Mouse (Mus musculus) MEL (cell line): ENCODE data around the gene Adgre5. TPM values are rescaled to one million over a fixed set of nuclear protein-coding genes. Genes with fewer than 3 reads are reported as not detected.

ENCODE experiments used
- DNase-seq: peaks from one replicate; pipeline ENCODE4 v3.0.0; 2011; ENCODE audit warnings: low read depth, low spot score
- H3K27ac ChIP-seq: 2 replicates; pipeline ENCODE4 v1.5.1; 2012; ENCODE audit warnings: low read depth, mild to moderate bottlenecking, control low read depth, low read length, moderate library complexity; ENCODE audit not compliant: control insufficient read depth
- H3K27me3 ChIP-seq, 2 experiments: fragments of 150-350 bp in 1 of 2; sonication (generic) in 1 of 2; 2 replicates each; pipeline ENCODE4 v1.6.1; 2012; ENCODE audit warnings: low read length in 2 of 2, mild to moderate bottlenecking in 2 of 2, improper control_type of control experiment in 1 of 2, moderate library complexity in 1 of 2; ENCODE audit not compliant: insufficient read depth in 2 of 2, control insufficient read depth in 1 of 2
- H3K36me3 ChIP-seq, 2 experiments: 2 replicates each; pipeline ENCODE4 v1.6.1; 2012 to 2014; ENCODE audit warnings: low read length in 2 of 2, improper control_type of control experiment in 1 of 2, inconsistent platforms in 1 of 2, mild to moderate bottlenecking in 1 of 2; ENCODE audit not compliant: insufficient read depth in 2 of 2, control insufficient read depth in 1 of 2
- H3K4me1 ChIP-seq, 2 experiments: fragments of 150-350 bp in 1 of 2; sonication (generic) in 1 of 2; 2 replicates each; pipeline ENCODE4 v1.6.1; 2012; ENCODE audit warnings: low read length in 2 of 2, improper control_type of control experiment in 1 of 2, mild to moderate bottlenecking in 1 of 2; ENCODE audit not compliant: insufficient read depth in 2 of 2, control insufficient read depth in 1 of 2
- H3K4me3 ChIP-seq, 2 experiments: fragments of 150-350 bp in 1 of 2; sonication (generic) in 1 of 2; 2 replicates each; pipeline ENCODE4 v1.5.1; 2012; ENCODE audit warnings: low read depth in 2 of 2, low read length in 2 of 2, mild to moderate bottlenecking in 2 of 2, moderate library complexity in 2 of 2, control low read depth in 1 of 2, improper control_type of control experiment in 1 of 2; ENCODE audit not compliant: control insufficient read depth in 1 of 2, insufficient read depth in 1 of 2
- H3K79me2 ChIP-seq: 2 replicates; pipeline ENCODE4 v1.6.1; 2012; ENCODE audit warnings: mild to moderate bottlenecking, low read length, moderate library complexity; ENCODE audit not compliant: control insufficient read depth, poor library complexity, insufficient read depth
- H3K9ac ChIP-seq: 2 replicates; pipeline ENCODE4 v1.6.1; 2012; ENCODE audit warnings: low read depth, mild to moderate bottlenecking, control low read depth, low read length, moderate library complexity; ENCODE audit not compliant: control insufficient read depth, poor library complexity, severe bottlenecking
- H3K9me3 ChIP-seq: fragments of 150-350 bp; sonication (generic); replicated peaks from 2 replicates; pipeline ENCODE4 v1.6.1; 2012; ENCODE audit warnings: mild to moderate bottlenecking, low read length, improper control_type of control experiment, moderate library complexity; ENCODE audit not compliant: insufficient read depth
- BHLHE40 ChIP-seq: IDR thresholded peaks from 2 replicates; pipeline ENCODE4 v1.6.1; 2012; ENCODE audit warnings: low read depth, mild to moderate bottlenecking, inconsistent platforms, low read length, improper control_type of control experiment, borderline replicate concordance
- CHD1 ChIP-seq: IDR thresholded peaks from 2 replicates; pipeline ENCODE4 v1.6.1; 2012; ENCODE audit warnings: low read depth, mild to moderate bottlenecking, inconsistent platforms, low read length, improper control_type of control experiment
- CTCF ChIP-seq, 3 experiments: IDR thresholded peaks in 2 of 3; conservative IDR thresholded peaks in 1 of 3; 2 replicates each; pipeline ENCODE4 v1.5.1; 2011 to 2012; ENCODE audit warnings: low read length in 3 of 3, low read depth in 2 of 3, mild to moderate bottlenecking in 2 of 3, improper control_type of control experiment in 1 of 3, inconsistent platforms in 1 of 3, mixed read lengths in 1 of 3, moderate library complexity in 1 of 3; ENCODE audit not compliant: control insufficient read depth in 1 of 3, insufficient read depth in 1 of 3, poor library complexity in 1 of 3, severe bottlenecking in 1 of 3
- EP300 ChIP-seq, 2 experiments: IDR thresholded peaks; 2 replicates each; pipeline ENCODE4 v1.6.1; 2011; ENCODE audit warnings: improper control_type of control experiment in 2 of 2, low read length in 2 of 2, low read depth in 1 of 2, mild to moderate bottlenecking in 1 of 2
- ETS1 ChIP-seq: IDR thresholded peaks from 2 replicates; pipeline ENCODE4 v1.6.1; 2012; ENCODE audit warnings: low read depth, mild to moderate bottlenecking, inconsistent platforms, low read length, improper control_type of control experiment, moderate library complexity
- GATA1 ChIP-seq: IDR thresholded peaks from 2 replicates; pipeline ENCODE4 v1.6.1; 2011; ENCODE audit warnings: low read depth, low read length, improper control_type of control experiment
- JUND ChIP-seq: IDR thresholded peaks from 2 replicates; pipeline ENCODE4 v1.6.1; 2011; ENCODE audit warnings: low read depth, mild to moderate bottlenecking, improper control_type of control experiment, low read length
- MAFK ChIP-seq: IDR thresholded peaks from 2 replicates; pipeline ENCODE4 v1.6.1; 2011; ENCODE audit warnings: low read depth, mild to moderate bottlenecking, low read length, improper control_type of control experiment, borderline replicate concordance
- MAX ChIP-seq: IDR thresholded peaks from 2 replicates; pipeline ENCODE4 v1.6.1; 2011; ENCODE audit warnings: low read length, improper control_type of control experiment
- MEF2A ChIP-seq: IDR thresholded peaks from 2 replicates; pipeline ENCODE4 v1.6.1; 2014; ENCODE audit warnings: low read depth, mild to moderate bottlenecking, inconsistent platforms, low read length, improper control_type of control experiment; ENCODE audit not compliant: poor library complexity, insufficient replicate concordance, severe bottlenecking; ENCODE audit errors: extremely low read depth
- MXI1 ChIP-seq: IDR thresholded peaks from 2 replicates; pipeline ENCODE4 v1.6.1; 2011; ENCODE audit warnings: mild to moderate bottlenecking, low read depth, low read length, improper control_type of control experiment
- MYB ChIP-seq: IDR thresholded peaks from 2 replicates; pipeline ENCODE4 v1.6.1; 2011; ENCODE audit warnings: mild to moderate bottlenecking, low read depth, low read length, improper control_type of control experiment
- MYC ChIP-seq: IDR thresholded peaks from 2 replicates; pipeline ENCODE4 v1.6.1; 2011; ENCODE audit warnings: low read depth, mild to moderate bottlenecking, low read length, improper control_type of control experiment, moderate library complexity
- NELFE ChIP-seq: IDR thresholded peaks from 2 replicates; pipeline ENCODE4 v1.6.1; 2011; ENCODE audit warnings: low read depth, low read length, improper control_type of control experiment
- NRF1 ChIP-seq: IDR thresholded peaks from 2 replicates; pipeline ENCODE4 v1.6.1; 2014; ENCODE audit warnings: low read depth, mild to moderate bottlenecking, inconsistent platforms, low read length, improper control_type of control experiment, moderate library complexity; ENCODE audit not compliant: poor library complexity, insufficient read depth, severe bottlenecking
- POLR2AphosphoS5 ChIP-seq: IDR thresholded peaks from 2 replicates; pipeline ENCODE4 v1.6.1; 2012; ENCODE audit warnings: low read depth, borderline replicate concordance, mild to moderate bottlenecking, inconsistent platforms, low read length, moderate library complexity, mixed read lengths
- SMC3 ChIP-seq: IDR thresholded peaks from 2 replicates; pipeline ENCODE4 v1.6.1; 2011; ENCODE audit warnings: low read depth, low read length, improper control_type of control experiment
- UBTF ChIP-seq: IDR thresholded peaks from 2 replicates; pipeline ENCODE4 v1.6.1; 2012; ENCODE audit warnings: low read depth, mild to moderate bottlenecking, inconsistent platforms, low read length, improper control_type of control experiment, moderate library complexity, borderline replicate concordance; ENCODE audit not compliant: insufficient read depth
- USF1 ChIP-seq: IDR thresholded peaks from 2 replicates; pipeline ENCODE4 v1.6.1; 2014; ENCODE audit warnings: low read depth, mild to moderate bottlenecking, inconsistent platforms, low read length, improper control_type of control experiment, moderate library complexity
- ZNF384 ChIP-seq: IDR thresholded peaks from 2 replicates; pipeline ENCODE4 v1.6.1; 2012; ENCODE audit warnings: low read depth, mild to moderate bottlenecking, inconsistent platforms, low read length, improper control_type of control experiment
- polyA plus RNA-seq, 2 experiments: library from polyadenylated mRNA; stranded (reverse) in 1 of 2; unstranded in 1 of 2; fragments of >175 nt in 1 of 2; fragments of >200 nt in 1 of 2; gene quantifications; 2 replicates each; pipeline versions ENCODE4 v1.2.1 to v1.2.4; 2012; ENCODE audit warnings: low replicate concordance in 2 of 2, low read depth in 1 of 2; ENCODE audit not compliant: insufficient read length in 2 of 2, insufficient read depth in 1 of 2, missing spikeins in 1 of 2
- total RNA-seq: library from RNA; depleted of rRNA; stranded (reverse); fragments of 300-350 nt; gene quantifications from 2 replicates; pipeline ENCODE4 v1.2.3, GENCODE M21; 2012

Gene Adgre5
- total and polyA plus RNA-seq, 3 experiments = 18.5 to 21.4 TPM; not detected in 1

GRCm38 (mm10) chr8:83722631-83723030, 18.5 kb downstream of the Adgre5 start:
- Histone ChIP-seq H3K4me3 (no peak overlapping the region), H3K27me3 (no peaks in the 10 kb centered on the region), H3K36me3 (peaks cover 4 to 33% of the 10 kb centered on the region in 2 experiments; a peak in 3 of 4 replicates), H3K79me2 (peaks cover 24% of the 10 kb centered on the region)
- DNase-seq = no peak
- TF ChIP-seq USF1 (no peak), MEF2A (no peak), NELFE (no peak), POLR2AphosphoS5 (no peak), CHD1 (no peak), BHLHE40 (no peak), MYC (no peak), MAFK (no peak)
- TF ChIP-seq, all 39 proteins: peak for 0
- Histone ChIP-seq H3K9me3 (no peaks in the 10 kb centered on the region), H3K9ac (no peak overlapping the region), H3K4me1 (no peaks in the 10 kb centered on the region; a peak in 1 of 4 replicates), H3K27ac (no peak overlapping the region)

- Histone ChIP-seq H3K4me3 (no peak overlapping the region), H3K4me1 (peaks cover 4 to 6% of the 10 kb centered on the region in 2 experiments), H3K36me3 (peaks cover 13 to 37% of the 10 kb centered on the region in 2 experiments), H3K27me3 (no peaks in the 10 kb centered on the region), H3K9me3 (no peaks in the 10 kb centered on the region), H3K27ac (no peak overlapping the region), H3K79me2 (peaks cover 35% of the 10 kb centered on the region), H3K9ac (no peak overlapping the region)
- TF ChIP-seq ZNF384 (no peak), ETS1 (no peak), UBTF (no peak), EP300 (IDR thresholded peaks at IDR 0.05; ENCODE audit: low read depth in 1 of 2, low read length in 2 of 2) (no peak), GATA1 (no peak), SMC3 (no peak), NRF1 (no peak), JUND (no peak), MXI1 (no peak), MYB (no peak), MAX (no peak), POLR2AphosphoS5 (no peak), NELFE (no peak), USF1 (no peak), CTCF (IDR thresholded peaks at IDR 0.05 in 2 of 3, conservative IDR thresholded peaks at IDR 0.05 in 1 of 3; ENCODE audit: control insufficient read depth in 1 of 3, insufficient read depth in 1 of 3, low read depth in 2 of 3, low read length in 3 of 3, poor library complexity in 1 of 3, severe bottlenecking in 1 of 3) (no peak)
- no peak for DNase-seq
Measured at GRCm38 (mm10) chr8:83721405-83722025, 19.6 kb downstream of the Adgre5 start.
